ENCODE assay signal across 20 mouse cellular contexts in the genomic region with DNA sequence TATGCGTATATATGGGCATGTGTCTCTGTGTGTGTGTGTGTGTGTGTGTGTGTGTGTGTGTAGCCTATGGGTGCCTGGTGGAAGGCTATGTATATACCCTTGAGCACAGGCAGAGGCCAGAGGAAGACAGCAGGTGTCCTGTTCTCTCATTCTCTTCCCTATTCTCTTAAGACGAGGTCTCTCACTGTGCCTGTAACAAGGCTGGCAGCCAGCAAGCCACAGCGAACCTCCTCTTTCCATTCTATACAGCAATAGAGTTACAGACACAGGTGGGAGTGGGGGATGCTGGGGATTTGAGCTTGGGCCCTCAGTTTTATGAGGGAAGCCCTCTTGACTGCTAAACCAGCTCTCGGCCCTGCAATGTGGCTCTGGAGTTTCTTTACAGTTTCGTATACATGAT. TPM values are rescaled to one million over a fixed set of nuclear protein-coding genes. Genes with fewer than 3 reads are reported as not detected.
DNase-seq lines count a peak whose midpoint lies in the region; ATAC-seq and TF ChIP-seq lines count a peak whose summit lies in the region.
"Had no signal": no experiment of that assay in that cellular context is flagged by ENCODE, and none has a peak within 500 bp of the region (broad histone marks: within the 10 kb centered on the region; RNA-seq: fewer than 3 reads in every experiment).

No protein-coding gene starts in this region.

- no peak overlapping the region for H3K4me2 ChIP-seq in kidney, embryonic 16.5 days (replicated peaks; ENCODE audit: low read depth, low read length)
- peak overlapping the region; percentile 46; the same call in 1 of the 2 replicates for H3K4me2 ChIP-seq in CH12.LX (ENCODE audit: insufficient read depth, low read depth, poor library complexity, severe bottlenecking)

- no peak overlapping the region for H3K4me3 ChIP-seq in kidney, embryonic 16.5 days (ENCODE audit: low read length)
- no peak overlapping the region for H3K4me3 ChIP-seq in kidney, adult 2 months (ENCODE audit: insufficient read depth, low read depth, low read length)
- no peak overlapping the region for H3K4me3 ChIP-seq in CH12.LX (replicated peaks in 1 of 3; ENCODE audit: low read depth in 2 of 3, low read length in 2 of 3, poor library complexity in 1 of 3)

- no peaks in the 10 kb centered on the region for H3K36me3 ChIP-seq in kidney, embryonic 16.5 days (ENCODE audit: insufficient read depth, low read length)
- H3K36me3 ChIP-seq in kidney, adult 2 months (ENCODE audit: control insufficient read depth, insufficient read depth, low read length), result no peaks in the 10 kb centered on the region
- peaks cover 0 to 8% of the 10 kb centered on the region in 2 experiments for H3K36me3 ChIP-seq in CH12.LX (replicated peaks in 1 of 2; ENCODE audit: control insufficient read depth in 1 of 2, insufficient read depth in 1 of 2, low read length in 1 of 2)
- H3K36me3 ChIP-seq: G1E had no signal

- DNase-seq in heart, adult 11 months, result peak; percentile 81
- DNase-seq in heart, adult 9 months (ENCODE audit: low spot score in 2 of 2), result no peak
- DNase-seq in kidney, adult 2 months, result no peak
- peak; percentile 22 for DNase-seq in B cell, adult 2 months
- peak; percentile 51 for DNase-seq in CH12.LX (ENCODE audit: extremely low read depth)
- DNase-seq in spleen, postnatal 10 days (ENCODE audit: low spot score in 2 of 2), result no peak
- no peak for DNase-seq in cerebellum, postnatal 25 days
- DNase-seq: adrenal gland, adult 2 months; adrenal gland, adult 8-10 months; adrenal gland, postnatal 10 days; adrenal gland, postnatal 14 days; adrenal gland, postnatal 25 days; adrenal gland, postnatal 36 days; cerebellum, adult 11 months; cerebellum, adult 11-12 months; cerebellum, adult 18-20 months; cerebellum, adult 2 months had no signal

- H3K4me1 ChIP-seq in kidney, embryonic 16.5 days (ENCODE audit: insufficient read depth, low read length), result peaks cover 12% of the 10 kb centered on the region
- H3K4me1 ChIP-seq in kidney, adult 2 months (ENCODE audit: control insufficient read depth, insufficient read depth, low read length), result peaks cover 12% of the 10 kb centered on the region
- H3K4me1 ChIP-seq in CH12.LX (ENCODE audit: control insufficient read depth in 1 of 2, insufficient read depth in 2 of 2), result peaks cover 20 to 61% of the 10 kb centered on the region in 2 experiments

- no peaks in the 10 kb centered on the region for H3K79me2 ChIP-seq in CH12.LX (replicated peaks; ENCODE audit: control insufficient read depth, extremely low read depth, insufficient read depth, poor library complexity, severe bottlenecking)

- TF ChIP-seq POLR2A in kidney, adult 2 months (IDR thresholded peaks at IDR 0.05; ENCODE audit: low read depth, low read length), result no peak
- no peak for TF ChIP-seq POLR2A in CH12.LX (IDR thresholded peaks at IDR 0.05; ENCODE audit: low read depth, low read length)

- no peak for TF ChIP-seq CTCF in kidney, adult 2 months (conservative IDR thresholded peaks at IDR 0.05; ENCODE audit: insufficient read depth, insufficient read length, low read depth, low read length)
- no peak for TF ChIP-seq CTCF in CH12.LX (conservative IDR thresholded peaks at IDR 0.05 in 1 of 2, IDR thresholded peaks at IDR 0.05 in 1 of 2; ENCODE audit: low read depth in 2 of 2, low read length in 2 of 2)

- TF ChIP-seq EP300 in CH12.LX (IDR thresholded peaks at IDR 0.05; ENCODE audit: low read length), result no peak

- no peak; the same call in 1 of the 2 replicates for TF ChIP-seq RAD21 in CH12.LX (IDR thresholded peaks at IDR 0.05; ENCODE audit: low read depth, low read length)

- no peaks in the 10 kb centered on the region for H3K27me3 ChIP-seq in kidney, embryonic 16.5 days (ENCODE audit: insufficient read depth, low read length)
- H3K27me3 ChIP-seq in kidney, adult 2 months (replicated peaks; ENCODE audit: control insufficient read depth, insufficient read depth, low read length), result no peaks in the 10 kb centered on the region
- H3K27me3 ChIP-seq in CH12.LX (replicated peaks), result no peaks in the 10 kb centered on the region
- H3K27me3 ChIP-seq: Patski had no signal

- no peak for ATAC-seq in kidney, embryonic 16.5 days (ENCODE audit: low FRiP score, low TSS enrichment)
- ATAC-seq: Patski had no signal

- dilution Hi-C loops in CH12.LX (cut with MboI; ENCODE audit: extremely low pct_ligation_motif_present, extremely low pct_unique_long_range_greater_than_20kb, low sequenced_read_pairs), result no loop called here

- in situ Hi-C loops in CH12.LX (cut with MboI; ENCODE audit: low pct_ligation_motif_present, low pct_unique_long_range_greater_than_20kb, low sequenced_read_pairs), result no loop called here

- WGBS in kidney, embryonic 16.5 days, result 80% methylated on average over 5 of the region's 5 CpGs
- WGBS in kidney, adult 2 months, result 92% methylated on average over 5 of the region's 5 CpGs

- H3K27ac ChIP-seq in kidney, embryonic 16.5 days (ENCODE audit: low read length), result 0 out of 2 replicates have a peak overlapping the region, but pooled peaks have one; percentile 9
- H3K27ac ChIP-seq in kidney, adult 2 months (ENCODE audit: insufficient read depth, low read depth, low read length), result no peak overlapping the region
- peak overlapping the region; percentile 79 for H3K27ac ChIP-seq in CH12.LX (ENCODE audit: insufficient read depth, low read depth)

- H3K9ac ChIP-seq in kidney, embryonic 16.5 days (replicated peaks; ENCODE audit: low read length), result no peak overlapping the region
- no peak overlapping the region for H3K9ac ChIP-seq in CH12.LX (ENCODE audit: insufficient read depth, low read depth)

- no peaks in the 10 kb centered on the region for H3K9me3 ChIP-seq in kidney, embryonic 16.5 days (ENCODE audit: low read length)
- H3K9me3 ChIP-seq in CH12.LX (replicated peaks; ENCODE audit: low read length), result no peaks in the 10 kb centered on the region

TF ChIP-seq in CH12.LX, 34 proteins besides CTCF, POLR2A, EP300 and RAD21:
- TF ChIP-seq NRF1 (IDR thresholded peaks at IDR 0.05; ENCODE audit: low read depth, low read length) (no peak), POLR2AphosphoS2 (IDR thresholded peaks at IDR 0.05; ENCODE audit: low read depth, low read length) (no peak), E2F4 (IDR thresholded peaks at IDR 0.05; ENCODE audit: insufficient replicate concordance, low read depth, low read length) (no peak), JUN (IDR thresholded peaks at IDR 0.05; ENCODE audit: insufficient read depth, low read depth, low read length) (no peak), ZC3H11A (IDR thresholded peaks at IDR 0.05; ENCODE audit: low read depth, low read length) (no peak), JUND (conservative IDR thresholded peaks at IDR 0.05; ENCODE audit: low read depth, low read length) (no peak), MAFK (IDR thresholded peaks at IDR 0.05; ENCODE audit: insufficient replicate concordance, low read length) (no peak), MYC (IDR thresholded peaks at IDR 0.05; ENCODE audit: low read depth, low read length) (no peak)

RNA-seq across cellular contexts. Expression of gene Dap, which starts 55.9 kb away (rescaled TPM):
- 78.3 and 89.7 TPM in 2 replicates for polyA plus RNA-seq in kidney, embryonic 16.5 days (2015; fragmentation: Nextera tagmentation; extraction: Ambion mirVana)
- 72.8 and 96.9 TPM in 2 replicates for polyA plus RNA-seq in kidney, adult 2 months (2012; rRNA removed)
- total RNA-seq in CH12.LX (2012; rRNA removed) (11.1 and 12.6 TPM in 2 replicates), CH12.LX (2014; rRNA removed) (12.2 and 15.1 TPM in 2 replicates)
- 50.2 and 69.8 TPM in 2 replicates for polyA plus RNA-seq in CH12.LX (2012; ENCODE audit: insufficient read length, low read depth)

Comparison
In these comparisons a context has a peak if more than half of its experiments do, and no peak if none do; other contexts are left out.
1. DNase-seq: peak in heart, adult 11 months (single experiment), B cell, adult 2 months (2 of 2) and CH12.LX (single experiment); none in heart, adult 9 months (0 of 2), kidney, adult 2 months (single experiment), spleen, postnatal 10 days (0 of 2) and cerebellum, postnatal 25 days (0 of 2).